Mouse (Mus musculus) midbrain, embryonic 15.5 days (tissue): ENCODE results near the gene Gm10337. TPM values are rescaled to one million over a fixed set of nuclear protein-coding genes. Genes with fewer than 3 reads are reported as not detected.
A peak's percentile ranks its signal among the peaks of the same experiment; 100 is the strongest.

Experiments used
- ATAC-seq: fragments of 200-750 bp; cut with Nextera tagmentation; replicated peaks from 2 replicates; pipeline ENCODE4 v1.8.0; 2017; ENCODE audit warnings: moderate TSS enrichment
- H3K27ac ChIP-seq: fragments of 300-500 bp; sonication (generic); 2 replicates; pipeline ENCODE4 v1.5.1; 2015; ENCODE audit warnings: mild to moderate bottlenecking, inconsistent platforms
- H3K27me3 ChIP-seq: fragments of 300-500 bp; sonication (generic); replicated peaks from 2 replicates; pipeline ENCODE4 v1.6.1; 2015; ENCODE audit warnings: inconsistent platforms
- H3K36me3 ChIP-seq: fragments of 300-500 bp; sonication (generic); replicated peaks from 2 replicates; pipeline ENCODE4 v1.6.1; 2015; ENCODE audit warnings: inconsistent platforms
- H3K4me1 ChIP-seq: fragments of 300-500 bp; sonication (generic); 2 replicates; pipeline ENCODE4 v1.6.1; 2015; ENCODE audit warnings: inconsistent platforms
- H3K4me2 ChIP-seq: fragments of 300-500 bp; sonication (generic); 2 replicates; pipeline ENCODE4 v1.6.1; 2015; ENCODE audit warnings: inconsistent platforms, mild to moderate bottlenecking, moderate library complexity
- H3K4me3 ChIP-seq: fragments of 300-500 bp; sonication (generic); 2 replicates; pipeline ENCODE4 v1.5.1; 2015; ENCODE audit warnings: mild to moderate bottlenecking, inconsistent platforms
- H3K9ac ChIP-seq: fragments of 300-500 bp; sonication (generic); 2 replicates; pipeline ENCODE4 v1.6.1; 2015; ENCODE audit warnings: mild to moderate bottlenecking, inconsistent platforms
- H3K9me3 ChIP-seq: fragments of 300-500 bp; sonication (generic); 2 replicates; pipeline ENCODE4 v1.6.1; 2016; ENCODE audit warnings: inconsistent platforms
- WGBS: fragments of 180-500 bp; shearing (Covaris S2); methylation state at CpG from one replicate; pipeline ENCODE4 v1.1.7; 2015; ENCODE audit warnings: mixed read lengths; 5-methylcytosine and 5-hydroxymethylcytosine counted together
- polyA plus RNA-seq: library from polyadenylated mRNA; unstranded; fragments of >200 nt; fragmentation: Nextera tagmentation; extraction: Ambion mirVana; gene quantifications from 2 replicates; pipeline ENCODE4 v1.2.1, GENCODE M21; 2015

The Gm10337 gene
- polyA plus RNA-seq, 1 experiment from 2014 or later = 13.8 TPM

- no peak for ATAC-seq
- Histone ChIP-seq H3K4me2 (no peak overlapping the region), H3K36me3 (peaks cover 74% of the 10 kb centered on the region), H3K4me1 (no peaks in the 10 kb centered on the region), H3K4me3 (no peak overlapping the region), H3K27me3 (no peaks in the 10 kb centered on the region), H3K9ac (no peak overlapping the region), H3K9me3 (no peaks in the 10 kb centered on the region), H3K27ac (no peak overlapping the region)
- 79% methylated on average over 9 of the region's 9 CpGs for WGBS
Measured at GRCm38 (mm10) chr15:102502254-102502840, 1.2 kb upstream of the Gm10337 start.

- no peaks in the 10 kb centered on the region for H3K27me3 ChIP-seq
- peaks cover 4% of the 10 kb centered on the region for H3K4me1 ChIP-seq
- ATAC-seq = no peak
- H3K9ac ChIP-seq = no peak overlapping the region
- H3K4me2 ChIP-seq = no peak overlapping the region
- H3K4me3 ChIP-seq = no peak overlapping the region
- peaks cover 64% of the 10 kb centered on the region for H3K36me3 ChIP-seq
- H3K27ac ChIP-seq = no peak overlapping the region
- 94% methylated on average over 9 of the region's 9 CpGs for WGBS
- no peaks in the 10 kb centered on the region for H3K9me3 ChIP-seq
Measured at GRCm38 (mm10) chr15:102503924-102504782, 631 bp downstream of the Gm10337 start.

- Histone ChIP-seq H3K27me3 (no peaks in the 10 kb centered on the region), H3K4me2 (no peak overlapping the region), H3K4me3 (no peak overlapping the region), H3K9ac (no peak overlapping the region), H3K4me1 (peaks cover 14% of the 10 kb centered on the region), H3K36me3 (peaks cover 53% of the 10 kb centered on the region), H3K9me3 (no peaks in the 10 kb centered on the region), H3K27ac (no peak overlapping the region)
- ATAC-seq = no peak
- 81% methylated on average over 12 of the region's 12 CpGs for WGBS
Measured at GRCm38 (mm10) chr15:102505073-102505769, 1.7 kb downstream of the Gm10337 start.

GRCm38 (mm10) chr15:102505770-102506463 is 2.4 kb downstream of the Gm10337 start:
- H3K4me3 ChIP-seq = no peak overlapping the region
- H3K4me1 ChIP-seq = peaks cover 17% of the 10 kb centered on the region
- peaks cover 47% of the 10 kb centered on the region for H3K36me3 ChIP-seq
- H3K9me3 ChIP-seq = no peaks in the 10 kb centered on the region
- ATAC-seq = no peak
- no peaks in the 10 kb centered on the region for H3K27me3 ChIP-seq
- WGBS = 87% methylated on average over 9 of the region's 9 CpGs
- no peak overlapping the region for H3K4me2 ChIP-seq
- H3K9ac ChIP-seq = no peak overlapping the region
- H3K27ac ChIP-seq = no peak overlapping the region

GRCm38 (mm10) chr15:102506464-102506830 is 2.9 kb downstream of the Gm10337 start:
- Histone ChIP-seq H3K4me1 (peaks cover 22% of the 10 kb centered on the region), H3K4me3 (no peak overlapping the region), H3K9ac (no peak overlapping the region), H3K36me3 (peaks cover 42% of the 10 kb centered on the region), H3K4me2 (no peak overlapping the region), H3K27me3 (no peaks in the 10 kb centered on the region), H3K27ac (no peak overlapping the region), H3K9me3 (no peaks in the 10 kb centered on the region)
- WGBS = 71% methylated on average over 2 of the region's 2 CpGs
- ATAC-seq = no peak

GRCm38 (mm10) chr15:102506864-102507263 is 3.3 kb downstream of the Gm10337 start:
- H3K4me2 ChIP-seq = no peak overlapping the region
- H3K36me3 ChIP-seq = peaks cover 38% of the 10 kb centered on the region
- H3K9ac ChIP-seq = no peak overlapping the region
- 85% methylated on average over 1 of the region's 1 CpGs for WGBS
- peaks cover 26% of the 10 kb centered on the region for H3K4me1 ChIP-seq
- no peaks in the 10 kb centered on the region for H3K9me3 ChIP-seq
- no peaks in the 10 kb centered on the region for H3K27me3 ChIP-seq
- no peak overlapping the region for H3K4me3 ChIP-seq
- ATAC-seq = no peak
- H3K27ac ChIP-seq = no peak overlapping the region

GRCm38 (mm10) chr15:102507561-102507960 is 4.0 kb downstream of the Gm10337 start:
- Histone ChIP-seq H3K4me3 (no peak overlapping the region), H3K9me3 (no peaks in the 10 kb centered on the region), H3K27ac (no peak overlapping the region), H3K9ac (no peak overlapping the region), H3K4me1 (peaks cover 33% of the 10 kb centered on the region), H3K27me3 (no peaks in the 10 kb centered on the region), H3K4me2 (no peak overlapping the region), H3K36me3 (peaks cover 31% of the 10 kb centered on the region)
- no peak for ATAC-seq

- H3K36me3 ChIP-seq = peaks cover 23% of the 10 kb centered on the region
- H3K9ac ChIP-seq = no peak overlapping the region
- no peaks in the 10 kb centered on the region for H3K27me3 ChIP-seq
- no peaks in the 10 kb centered on the region for H3K9me3 ChIP-seq
- WGBS = 92% methylated on average over 3 of the region's 3 CpGs
- H3K4me2 ChIP-seq = no peak overlapping the region
- no peak overlapping the region for H3K4me3 ChIP-seq
- ATAC-seq = no peak
- H3K27ac ChIP-seq = no peak overlapping the region
- peaks cover 40% of the 10 kb centered on the region for H3K4me1 ChIP-seq
Measured at GRCm38 (mm10) chr15:102508336-102508735, 4.8 kb downstream of the Gm10337 start.

- Histone ChIP-seq H3K4me3 (peak overlapping the region; percentile 49), H3K36me3 (peaks cover 6% of the 10 kb centered on the region; the same call in 1 of the 2 replicates), H3K9ac (peak overlapping the region; percentile 55), H3K4me1 (peaks cover 55% of the 10 kb centered on the region), H3K4me2 (peak overlapping the region; percentile 64), H3K27ac (peak overlapping the region; percentile 87), H3K27me3 (no peaks in the 10 kb centered on the region), H3K9me3 (no peaks in the 10 kb centered on the region)
- ATAC-seq = peak; percentile 75
- WGBS = 5% methylated on average over 9 of the region's 9 CpGs
Measured at GRCm38 (mm10) chr15:102510110-102510509, 6.6 kb downstream of the Gm10337 start.

GRCm38 (mm10) chr15:102510590-102511284 is 7.2 kb downstream of the Gm10337 start:
- Histone ChIP-seq H3K4me3 (peak overlapping the region; percentile 49), H3K9ac (peak overlapping the region; percentile 55), H3K27ac (peak overlapping the region; percentile 87), H3K4me1 (peaks cover 61% of the 10 kb centered on the region), H3K9me3 (no peaks in the 10 kb centered on the region), H3K27me3 (no peaks in the 10 kb centered on the region), H3K36me3 (0 out of 2 replicates have a peak, but pooled peaks cover 4% of the 10 kb centered on the region), H3K4me2 (peak overlapping the region; percentile 64)
- ATAC-seq = peak; percentile 95
- 3% methylated on average over 34 of the region's 34 CpGs for WGBS

GRCm38 (mm10) chr15:102511285-102511833 is 7.8 kb downstream of the Gm10337 start:
- no peak for ATAC-seq
- Histone ChIP-seq H3K4me1 (peaks cover 66% of the 10 kb centered on the region), H3K27me3 (no peaks in the 10 kb centered on the region), H3K36me3 (0 out of 2 replicates have a peak, but pooled peaks cover 4% of the 10 kb centered on the region), H3K4me3 (peak overlapping the region; percentile 49), H3K27ac (peak overlapping the region; percentile 87), H3K4me2 (peak overlapping the region; percentile 64), H3K9me3 (no peaks in the 10 kb centered on the region), H3K9ac (0 out of 2 replicates have a peak overlapping the region, but pooled peaks have one; percentile 37)
- WGBS = 10% methylated on average over 6 of the region's 6 CpGs
